Mouse (Mus musculus) liver, embryonic 14.5 days (tissue): ENCODE measurements around the gene Ccdc148. TPM values are rescaled to one million over a fixed set of nuclear protein-coding genes. Genes with fewer than 3 reads are reported as not detected.

Experiments used
- ATAC-seq: fragments of 200-750 bp; cut with Nextera tagmentation; 2 replicates; pipeline ENCODE4 v1.8.0; 2017; ENCODE audit warnings: moderate number of reproducible peaks, mild to moderate bottlenecking, moderate library complexity; ENCODE audit not compliant: insufficient read depth
- DNase-seq, 3 experiments: peaks; one replicate each; pipeline ENCODE4 v3.0.0-alpha.2; 2012 to 2013; ENCODE audit warnings: low read depth in 3 of 3, low spot score in 3 of 3
- H3K27ac ChIP-seq: fragments of 300-500 bp; sonication (generic); 2 replicates; pipeline ENCODE4 v1.5.1; 2014; ENCODE audit warnings: moderate library complexity, mild to moderate bottlenecking, control low read depth, inconsistent platforms
- H3K27me3 ChIP-seq: fragments of 300-500 bp; sonication (generic); 2 replicates; pipeline ENCODE4 v1.6.1; 2014; ENCODE audit warnings: mild to moderate bottlenecking, low read length, moderate library complexity; ENCODE audit not compliant: control insufficient read depth, insufficient read depth
- H3K36me3 ChIP-seq: fragments of 300-500 bp; sonication (generic); replicated peaks from 2 replicates; pipeline ENCODE4 v1.6.1; 2014; ENCODE audit warnings: low read depth; ENCODE audit not compliant: control insufficient read depth, insufficient read depth
- H3K4me1 ChIP-seq, 2 experiments: fragments of 200-500 bp in 1 of 2; fragments of 300-500 bp in 1 of 2; sonication (generic) in 1 of 2; replicated peaks; 2 replicates each; pipeline ENCODE4 v1.6.1; 2012 to 2014; ENCODE audit warnings: antibody characterized with exemption in 1 of 2, inconsistent platforms in 1 of 2, low read length in 1 of 2; ENCODE audit not compliant: control insufficient read depth in 2 of 2, insufficient read depth in 2 of 2
- H3K4me2 ChIP-seq: fragments of 300-500 bp; sonication (generic); 2 replicates; pipeline ENCODE4 v1.6.1; 2014; ENCODE audit warnings: low read depth, mild to moderate bottlenecking, control low read depth, moderate library complexity
- H3K4me3 ChIP-seq, 2 experiments: fragments of 200-500 bp in 1 of 2; fragments of 300-500 bp in 1 of 2; sonication (generic) in 1 of 2; 2 replicates each; pipeline ENCODE4 v1.5.1; 2012 to 2014; ENCODE audit warnings: low read depth in 2 of 2, low read length in 2 of 2, mild to moderate bottlenecking in 2 of 2, control low read depth in 1 of 2, inconsistent platforms in 1 of 2, moderate library complexity in 1 of 2; ENCODE audit not compliant: insufficient read depth in 1 of 2
- H3K9ac ChIP-seq: fragments of 300-500 bp; sonication (generic); replicated peaks from 2 replicates; pipeline ENCODE4 v1.6.1; 2014; ENCODE audit warnings: mild to moderate bottlenecking, control low read depth, moderate library complexity
- H3K9me3 ChIP-seq: fragments of 300-500 bp; sonication (generic); 2 replicates; pipeline ENCODE4 v1.6.1; 2016; ENCODE audit warnings: low read length, mixed read lengths; ENCODE audit not compliant: control insufficient read depth
- CTCF ChIP-seq: IDR thresholded peaks from 2 replicates; pipeline ENCODE4 v1.5.1; 2016; ENCODE audit warnings: antibody characterized with exemption, low read depth, control low read depth
- EP300 ChIP-seq: IDR thresholded peaks from 2 replicates; pipeline ENCODE4 v1.6.1; 2016; ENCODE audit warnings: antibody characterized with exemption, low read depth
- WGBS: fragments of 180-500 bp; shearing (Covaris S2); extraction: QIAGEN DNeasy Blood & Tissue Kit; methylation state at CpG from one replicate; pipeline ENCODE4 v1.1.7; 2014; ENCODE audit not compliant: insufficient replicate concordance; 5-methylcytosine and 5-hydroxymethylcytosine counted together
- polyA plus RNA-seq, 2 experiments: library from polyadenylated mRNA; depleted of rRNA in 1 of 2; stranded (reverse) in 1 of 2; unstranded in 1 of 2; fragments of >200 nt; fragmentation: Nextera tagmentation in 1 of 2; extraction: Ambion mirVana in 1 of 2; gene quantifications; 2 replicates each; pipeline versions ENCODE4 v1.2.1 to v1.2.3; 2012 to 2014

Ccdc148 gene
- polyA plus RNA-seq, 2 experiments, result 0.20 to 0.26 TPM

- Histone ChIP-seq H3K4me2 (no peak overlapping the region), H3K27ac (no peak overlapping the region), H3K9me3 (no peaks in the 10 kb centered on the region), H3K9ac (no peak overlapping the region), H3K4me1 (no peaks in the 10 kb centered on the region), H3K4me3 (no peak overlapping the region), H3K36me3 (no peaks in the 10 kb centered on the region), H3K27me3 (no peaks in the 10 kb centered on the region)
- 60% methylated on average over 4 of the region's 4 CpGs for WGBS
- DNase-seq, result no peak
- ATAC-seq, result no peak
- TF ChIP-seq CTCF, result no peak
- no peak for TF ChIP-seq EP300
Observed at GRCm38 (mm10) chr2:58842443-58842842, 318.0 kb downstream of the Ccdc148 start.

- Histone ChIP-seq H3K4me1 (no peaks in the 10 kb centered on the region), H3K9ac (no peak overlapping the region), H3K27me3 (no peaks in the 10 kb centered on the region), H3K9me3 (no peaks in the 10 kb centered on the region), H3K4me3 (no peak overlapping the region), H3K36me3 (no peaks in the 10 kb centered on the region), H3K27ac (no peak overlapping the region), H3K4me2 (no peak overlapping the region)
- DNase-seq (no peak), ATAC-seq (no peak)
- WGBS, result 64% methylated on average over 3 of the region's 3 CpGs
- TF ChIP-seq EP300, result no peak
- TF ChIP-seq CTCF, result no peak
Observed at GRCm38 (mm10) chr2:58841021-58841420, 319.5 kb downstream of the Ccdc148 start.

- DNase-seq (no peak), ATAC-seq (no peak)
- H3K27me3 ChIP-seq, result no peaks in the 10 kb centered on the region
- TF ChIP-seq EP300 (no peak), CTCF (no peak)
- no peak overlapping the region for H3K4me3 ChIP-seq
- H3K9me3 ChIP-seq, result no peaks in the 10 kb centered on the region
- H3K4me2 ChIP-seq, result no peak overlapping the region
- WGBS, result 77% methylated on average over 20 of the region's 20 CpGs
- no peaks in the 10 kb centered on the region for H3K36me3 ChIP-seq
- H3K4me1 ChIP-seq, result no peaks in the 10 kb centered on the region
- H3K27ac ChIP-seq, result no peak overlapping the region
- no peak overlapping the region for H3K9ac ChIP-seq
Observed at GRCm38 (mm10) chr2:58832253-58832980, 328.1 kb downstream of the Ccdc148 start.

GRCm38 (mm10) chr2:58829981-58830742 is 330.3 kb downstream of the Ccdc148 start:
- DNase-seq (no peak), ATAC-seq (no peak)
- no peaks in the 10 kb centered on the region for H3K4me1 ChIP-seq
- H3K27me3 ChIP-seq, result no peaks in the 10 kb centered on the region
- H3K9me3 ChIP-seq, result no peaks in the 10 kb centered on the region
- no peak overlapping the region for H3K4me2 ChIP-seq
- H3K36me3 ChIP-seq, result no peaks in the 10 kb centered on the region
- no peak overlapping the region for H3K4me3 ChIP-seq
- no peak for TF ChIP-seq CTCF
- TF ChIP-seq EP300, result no peak
- WGBS, result 58% methylated on average over 7 of the region's 7 CpGs
- no peak overlapping the region for H3K9ac ChIP-seq
- H3K27ac ChIP-seq, result no peak overlapping the region

GRCm38 (mm10) chr2:58828910-58829600 is 331.4 kb downstream of the Ccdc148 start:
- H3K4me1 ChIP-seq, result no peaks in the 10 kb centered on the region
- H3K36me3 ChIP-seq, result no peaks in the 10 kb centered on the region
- H3K27me3 ChIP-seq, result no peaks in the 10 kb centered on the region
- ATAC-seq (no peak), DNase-seq (no peak)
- 56% methylated on average over 3 of the region's 3 CpGs for WGBS
- H3K9ac ChIP-seq, result no peak overlapping the region
- no peak overlapping the region for H3K4me3 ChIP-seq
- H3K4me2 ChIP-seq, result no peak overlapping the region
- H3K27ac ChIP-seq, result no peak overlapping the region
- TF ChIP-seq CTCF, result no peak
- no peak for TF ChIP-seq EP300
- H3K9me3 ChIP-seq, result no peaks in the 10 kb centered on the region
